Mouse (Mus musculus) forebrain, postnatal 0 days (tissue): ENCODE results near the gene Gramd4. TPM values are rescaled to one million over a fixed set of nuclear protein-coding genes. Genes with fewer than 3 reads are reported as not detected.
A peak's percentile ranks its signal among the peaks of the same experiment; 100 is the strongest.

ENCODE experiments used
- ATAC-seq: fragments of 200-750 bp; cut with Nextera tagmentation; 2 replicates; pipeline ENCODE4 v1.8.0; 2017; ENCODE audit warnings: mild to moderate bottlenecking, moderate library complexity
- DNase-seq: peaks from one replicate; pipeline ENCODE4 v3.0.0-alpha.2; 2015
- H3K27ac ChIP-seq: fragments of 300-500 bp; sonication (generic); 2 replicates; pipeline ENCODE4 v1.5.1; 2014; ENCODE audit warnings: low read depth, mild to moderate bottlenecking, antibody characterized with exemption, low read length, moderate library complexity, mixed read lengths
- H3K27me3 ChIP-seq: fragments of 300-500 bp; sonication (generic); 2 replicates; pipeline ENCODE4 v1.6.1; 2014; ENCODE audit warnings: mild to moderate bottlenecking, low read length, mixed read lengths; ENCODE audit not compliant: insufficient read depth
- H3K36me3 ChIP-seq: fragments of 300-500 bp; sonication (generic); 2 replicates; pipeline ENCODE4 v1.6.1; 2014; ENCODE audit warnings: mild to moderate bottlenecking, moderate library complexity; ENCODE audit not compliant: insufficient read depth
- H3K4me1 ChIP-seq: fragments of 300-500 bp; sonication (generic); 2 replicates; pipeline ENCODE4 v1.6.1; 2014; ENCODE audit warnings: antibody characterized with exemption; ENCODE audit not compliant: insufficient read depth
- H3K4me2 ChIP-seq: fragments of 300-500 bp; sonication (generic); 2 replicates; pipeline ENCODE4 v1.6.1; 2014; ENCODE audit warnings: low read depth, mild to moderate bottlenecking, moderate library complexity
- H3K4me3 ChIP-seq: fragments of 300-500 bp; sonication (generic); 2 replicates; pipeline ENCODE4 v1.5.1; 2014; ENCODE audit warnings: low read depth, low read length, mixed read lengths
- H3K9ac ChIP-seq: fragments of 300-500 bp; sonication (generic); 2 replicates; pipeline ENCODE4 v1.6.1; 2014; ENCODE audit warnings: mild to moderate bottlenecking
- H3K9me3 ChIP-seq: fragments of 300-500 bp; sonication (generic); 2 replicates; pipeline ENCODE4 v1.6.1; 2016; ENCODE audit warnings: low read length
- CTCF ChIP-seq: sonication (generic); IDR thresholded peaks from 2 replicates; pipeline ENCODE4 v1.5.1; 2016; ENCODE audit warnings: antibody characterized with exemption, control low read depth, low read depth
- WGBS: fragments of 180-500 bp; shearing (Covaris S2); extraction: QIAGEN DNeasy Blood & Tissue Kit; methylation state at CpG from one replicate; pipeline ENCODE4 v1.1.7; 2014; 5-methylcytosine and 5-hydroxymethylcytosine counted together
- polyA plus RNA-seq: library from polyadenylated mRNA; unstranded; fragments of >200 nt; fragmentation: Nextera tagmentation; extraction: Ambion mirVana; gene quantifications from 2 replicates; pipeline ENCODE4 v1.2.1, GENCODE M21; 2015
- total RNA-seq: library from RNA; depleted of rRNA; stranded (reverse); fragments of >200 nt; gene quantifications from 2 replicates; pipeline ENCODE4 v1.2.3, GENCODE M21; 2014

Gene Gramd4
- total and polyA plus RNA-seq, 2 experiments from 2014 or later: 28.8 to 57.0 TPM

GRCm38 (mm10) chr15:86167787-86168504 is 110.5 kb downstream of the Gramd4 start:
- Histone ChIP-seq H3K4me1 (no peaks in the 10 kb centered on the region), H3K9ac (no peak overlapping the region), H3K27ac (no peak overlapping the region), H3K4me2 (no peak overlapping the region), H3K27me3 (no peaks in the 10 kb centered on the region), H3K9me3 (no peaks in the 10 kb centered on the region), H3K4me3 (no peak overlapping the region), H3K36me3 (peaks cover 12% of the 10 kb centered on the region)
- no peak for TF ChIP-seq CTCF
- WGBS: 74% methylated on average over 10 of the region's 10 CpGs
- ATAC-seq: 0 out of 2 replicates have a peak, but pooled peaks have one; percentile 2
- no peak for DNase-seq

GRCm38 (mm10) chr15:86168505-86168867 is 111.0 kb downstream of the Gramd4 start:
- 28% methylated on average over 7 of the region's 7 CpGs for WGBS
- peak; percentile 39 for ATAC-seq
- H3K9ac ChIP-seq: no peak overlapping the region

GRCm38 (mm10) chr15:86168941-86169816 is 111.7 kb downstream of the Gramd4 start:
- H3K9ac ChIP-seq: no peak overlapping the region
- no peak overlapping the region for H3K4me2 ChIP-seq
- no peak for ATAC-seq
- DNase-seq: no peak
- TF ChIP-seq CTCF: no peak
- no peaks in the 10 kb centered on the region for H3K27me3 ChIP-seq
- H3K36me3 ChIP-seq: peaks cover 6% of the 10 kb centered on the region
- H3K4me1 ChIP-seq: no peaks in the 10 kb centered on the region
- H3K4me3 ChIP-seq: no peak overlapping the region
- H3K27ac ChIP-seq: no peak overlapping the region
- H3K9me3 ChIP-seq: no peaks in the 10 kb centered on the region
- 79% methylated on average over 12 of the region's 12 CpGs for WGBS

More at GRCm38 (mm10) chr15:86168505-86168867, 111.0 kb downstream of the Gramd4 start:
- no peak for TF ChIP-seq CTCF
- Histone ChIP-seq H3K4me2 (no peak overlapping the region), H3K4me1 (no peaks in the 10 kb centered on the region), H3K4me3 (no peak overlapping the region), H3K27me3 (no peaks in the 10 kb centered on the region), H3K9me3 (no peaks in the 10 kb centered on the region), H3K36me3 (peaks cover 12% of the 10 kb centered on the region), H3K27ac (no peak overlapping the region)
- no peak for DNase-seq

GRCm38 (mm10) chr15:86169817-86170110 is 112.3 kb downstream of the Gramd4 start:
- no peaks in the 10 kb centered on the region for H3K27me3 ChIP-seq
- H3K27ac ChIP-seq: no peak overlapping the region
- H3K36me3 ChIP-seq: peaks cover 2% of the 10 kb centered on the region
- H3K9me3 ChIP-seq: no peaks in the 10 kb centered on the region
- WGBS: 80% methylated on average over 4 of the region's 4 CpGs
- H3K9ac ChIP-seq: no peak overlapping the region
- DNase-seq (no peak), ATAC-seq (no peak)
- no peak overlapping the region for H3K4me3 ChIP-seq
- H3K4me2 ChIP-seq: no peak overlapping the region
- no peak for TF ChIP-seq CTCF
- no peaks in the 10 kb centered on the region for H3K4me1 ChIP-seq

- no peak overlapping the region for H3K27ac ChIP-seq
- no peak for TF ChIP-seq CTCF
- no peak for ATAC-seq
- H3K4me1 ChIP-seq: no peaks in the 10 kb centered on the region
- no peak overlapping the region for H3K4me2 ChIP-seq
- H3K36me3 ChIP-seq: no peaks in the 10 kb centered on the region
- WGBS: 79% methylated on average over 12 of the region's 12 CpGs
- H3K4me3 ChIP-seq: no peak overlapping the region
- H3K9me3 ChIP-seq: no peaks in the 10 kb centered on the region
- DNase-seq: no peak
- H3K9ac ChIP-seq: no peak overlapping the region
- no peaks in the 10 kb centered on the region for H3K27me3 ChIP-seq
Measured at GRCm38 (mm10) chr15:86171316-86171715, 113.8 kb downstream of the Gramd4 start.

GRCm38 (mm10) chr15:86172124-86172523 is 114.6 kb downstream of the Gramd4 start:
- Histone ChIP-seq H3K9ac (no peak overlapping the region), H3K4me1 (no peaks in the 10 kb centered on the region), H3K27me3 (no peaks in the 10 kb centered on the region), H3K4me2 (no peak overlapping the region), H3K27ac (no peak overlapping the region), H3K4me3 (no peak overlapping the region), H3K9me3 (no peaks in the 10 kb centered on the region), H3K36me3 (no peaks in the 10 kb centered on the region)
- ATAC-seq: no peak
- no peak for DNase-seq
- no peak for TF ChIP-seq CTCF
- WGBS: 63% methylated on average over 3 of the region's 3 CpGs

GRCm38 (mm10) chr15:86172526-86172925 is 115.0 kb downstream of the Gramd4 start:
- H3K27me3 ChIP-seq: no peaks in the 10 kb centered on the region
- no peaks in the 10 kb centered on the region for H3K9me3 ChIP-seq
- no peak for ATAC-seq
- TF ChIP-seq CTCF: no peak
- no peak overlapping the region for H3K4me3 ChIP-seq
- H3K36me3 ChIP-seq: no peaks in the 10 kb centered on the region
- H3K4me1 ChIP-seq: no peaks in the 10 kb centered on the region
- 84% methylated on average over 6 of the region's 6 CpGs for WGBS
- H3K4me2 ChIP-seq: no peak overlapping the region
- no peak for DNase-seq
- no peak overlapping the region for H3K27ac ChIP-seq
- no peak overlapping the region for H3K9ac ChIP-seq
